Mouse (Mus musculus) stomach, embryonic 15.5 days (tissue): ENCODE data around the gene P2rx7. TPM values are rescaled to one million over a fixed set of nuclear protein-coding genes. Genes with fewer than 3 reads are reported as not detected.

Source experiments
- ATAC-seq: fragments of 200-750 bp; cut with Nextera tagmentation; 2 replicates; pipeline ENCODE4 v1.8.0; 2017; ENCODE audit warnings: low read depth, moderate number of reproducible peaks, moderate TSS enrichment; ENCODE audit not compliant: insufficient read depth, low FRiP score
- H3K27ac ChIP-seq: fragments of 300-500 bp; sonication (generic); 2 replicates; pipeline ENCODE4 v1.5.1; 2015; ENCODE audit warnings: mild to moderate bottlenecking, inconsistent platforms
- H3K27me3 ChIP-seq: fragments of 300-500 bp; sonication (generic); replicated peaks from 2 replicates; pipeline ENCODE4 v1.6.1; 2015; ENCODE audit warnings: inconsistent platforms
- H3K36me3 ChIP-seq: fragments of 300-500 bp; sonication (generic); 2 replicates; pipeline ENCODE4 v1.6.1; 2015; ENCODE audit warnings: inconsistent platforms
- H3K4me1 ChIP-seq: fragments of 300-500 bp; sonication (generic); 2 replicates; pipeline ENCODE4 v1.6.1; 2015; ENCODE audit warnings: inconsistent platforms
- H3K4me2 ChIP-seq: fragments of 300-500 bp; sonication (generic); 2 replicates; pipeline ENCODE4 v1.6.1; 2015; ENCODE audit warnings: mild to moderate bottlenecking, inconsistent platforms
- H3K4me3 ChIP-seq: fragments of 300-500 bp; sonication (generic); replicated peaks from 2 replicates; pipeline ENCODE4 v1.5.1; 2015; ENCODE audit warnings: inconsistent platforms
- H3K9ac ChIP-seq: fragments of 300-500 bp; sonication (generic); 2 replicates; pipeline ENCODE4 v1.6.1; 2015; ENCODE audit warnings: inconsistent platforms
- H3K9me3 ChIP-seq: fragments of 300-500 bp; sonication (generic); 2 replicates; pipeline ENCODE4 v1.6.1; 2016; ENCODE audit warnings: inconsistent platforms
- WGBS: fragments of 180-500 bp; shearing (Covaris S2); methylation state at CpG from one replicate; pipeline ENCODE4 v1.1.7; 2015; 5-methylcytosine and 5-hydroxymethylcytosine counted together
- polyA plus RNA-seq: library from polyadenylated mRNA; unstranded; fragments of >200 nt; fragmentation: Nextera tagmentation; extraction: Ambion mirVana; gene quantifications from 2 replicates; pipeline ENCODE4 v1.2.1, GENCODE M21; 2015

The P2rx7 gene
- 2.7 and 3.4 TPM in 2 replicates for polyA plus RNA-seq

GRCm38 (mm10) chr5:122643701-122644100 is at the start of gene P2rx7:
Gene P2rx7, plus strand, starts transcription at chr5:122643911.
- Histone ChIP-seq H3K36me3 (no peaks in the 10 kb centered on the region), H3K4me1 (no peaks in the 10 kb centered on the region), H3K27me3 (no peaks in the 10 kb centered on the region), H3K9ac (no peak within 1 kb of the TSS), H3K27ac (peak within 1 kb of the TSS; percentile 40; the same call in 1 of the 2 replicates), H3K4me3 (peak within 1 kb of the TSS; percentile 5; the same call in 1 of the 2 replicates), H3K4me2 (peak within 1 kb of the TSS; percentile 16), H3K9me3 (no peaks in the 10 kb centered on the region)
- 0 out of 2 replicates have a peak, but pooled peaks have one; percentile 39 for ATAC-seq
- WGBS, result 53% methylated on average over 12 of the region's 12 CpGs

- no peak overlapping the region for H3K4me2 ChIP-seq
- 62% methylated on average over 4 of the region's 4 CpGs for WGBS
- no peak overlapping the region for H3K4me3 ChIP-seq
- no peak for ATAC-seq
- peak overlapping the region; percentile 52; the same call in 1 of the 2 replicates for H3K27ac ChIP-seq
- H3K4me1 ChIP-seq, result no peaks in the 10 kb centered on the region
- H3K9me3 ChIP-seq, result no peaks in the 10 kb centered on the region
- H3K36me3 ChIP-seq, result 0 out of 2 replicates have a peak, but pooled peaks cover 16% of the 10 kb centered on the region
- no peaks in the 10 kb centered on the region for H3K27me3 ChIP-seq
- no peak overlapping the region for H3K9ac ChIP-seq
Observed at GRCm38 (mm10) chr5:122595470-122595869, 48.2 kb upstream of the P2rx7 start.

GRCm38 (mm10) chr5:122602233-122602632 is 41.5 kb upstream of the P2rx7 start:
- no peak overlapping the region for H3K9ac ChIP-seq
- 27% methylated on average over 11 of the region's 11 CpGs for WGBS
- H3K4me3 ChIP-seq, result no peak overlapping the region
- peak overlapping the region; percentile 60; the same call in 1 of the 2 replicates for H3K27ac ChIP-seq
- peak; percentile 35; the same call in 1 of the 2 replicates for ATAC-seq
- peaks cover 3% of the 10 kb centered on the region; the same call in 1 of the 2 replicates for H3K4me1 ChIP-seq
- H3K36me3 ChIP-seq, result peaks cover 20% of the 10 kb centered on the region; the same call in 1 of the 2 replicates
- no peak overlapping the region for H3K4me2 ChIP-seq
- no peaks in the 10 kb centered on the region for H3K27me3 ChIP-seq
- H3K9me3 ChIP-seq, result no peaks in the 10 kb centered on the region

GRCm38 (mm10) chr5:122604894-122605293 is 38.8 kb upstream of the P2rx7 start:
- H3K9me3 ChIP-seq, result no peaks in the 10 kb centered on the region
- no peak overlapping the region for H3K9ac ChIP-seq
- H3K4me2 ChIP-seq, result no peak overlapping the region
- peaks cover 17% of the 10 kb centered on the region for H3K36me3 ChIP-seq
- H3K4me3 ChIP-seq, result no peak overlapping the region
- H3K27ac ChIP-seq, result no peak overlapping the region
- WGBS, result 85% methylated on average over 2 of the region's 2 CpGs
- H3K4me1 ChIP-seq, result peaks cover 3% of the 10 kb centered on the region; the same call in 1 of the 2 replicates
- ATAC-seq, result no peak
- H3K27me3 ChIP-seq, result no peaks in the 10 kb centered on the region

GRCm38 (mm10) chr5:122611651-122612050 is 32.1 kb upstream of the P2rx7 start:
- ATAC-seq, result no peak
- Histone ChIP-seq H3K4me1 (0 out of 2 replicates have a peak, but pooled peaks cover 4% of the 10 kb centered on the region), H3K36me3 (peaks cover 3% of the 10 kb centered on the region), H3K9ac (no peak overlapping the region), H3K4me3 (no peak overlapping the region), H3K4me2 (no peak overlapping the region), H3K27me3 (no peaks in the 10 kb centered on the region), H3K9me3 (no peaks in the 10 kb centered on the region), H3K27ac (0 out of 2 replicates have a peak overlapping the region, but pooled peaks have one; percentile 31)
- WGBS, result 57% methylated on average over 5 of the region's 5 CpGs

GRCm38 (mm10) chr5:122613908-122614732 is 29.6 kb upstream of the P2rx7 start, which contains the start of gene Ift81:
Gene Ift81, minus strand, starts transcription at chr5:122614518.
- H3K27ac ChIP-seq, result peak within 1 kb of the TSS; percentile 86
- peak; percentile 89 for ATAC-seq
- peak within 1 kb of the TSS; percentile 90 for H3K9ac ChIP-seq
- 2% methylated on average over 67 of the region's 67 CpGs for WGBS
- peak within 1 kb of the TSS; percentile 92 for H3K4me3 ChIP-seq
- H3K9me3 ChIP-seq, result no peaks in the 10 kb centered on the region
- H3K4me1 ChIP-seq, result 0 out of 2 replicates have a peak, but pooled peaks cover 4% of the 10 kb centered on the region
- peaks cover 3% of the 10 kb centered on the region; the same call in 1 of the 2 replicates for H3K36me3 ChIP-seq
- H3K27me3 ChIP-seq, result no peaks in the 10 kb centered on the region
- peak within 1 kb of the TSS; percentile 74 for H3K4me2 ChIP-seq

GRCm38 (mm10) chr5:122617718-122618117 is 26.0 kb upstream of the P2rx7 start:
- H3K9me3 ChIP-seq, result no peaks in the 10 kb centered on the region
- no peak overlapping the region for H3K4me2 ChIP-seq
- H3K36me3 ChIP-seq, result no peaks in the 10 kb centered on the region
- H3K27me3 ChIP-seq, result no peaks in the 10 kb centered on the region
- H3K4me3 ChIP-seq, result no peak overlapping the region
- H3K9ac ChIP-seq, result no peak overlapping the region
- H3K27ac ChIP-seq, result no peak overlapping the region; the same call in 1 of the 2 replicates
- WGBS, result 62% methylated on average over 5 of the region's 5 CpGs
- H3K4me1 ChIP-seq, result 0 out of 2 replicates have a peak, but pooled peaks cover 7% of the 10 kb centered on the region
- no peak for ATAC-seq

GRCm38 (mm10) chr5:122619686-122620296 is 23.9 kb upstream of the P2rx7 start:
- Histone ChIP-seq H3K9ac (no peak overlapping the region), H3K4me1 (0 out of 2 replicates have a peak, but pooled peaks cover 4% of the 10 kb centered on the region), H3K36me3 (no peaks in the 10 kb centered on the region), H3K4me3 (no peak overlapping the region), H3K9me3 (no peaks in the 10 kb centered on the region), H3K27me3 (no peaks in the 10 kb centered on the region), H3K4me2 (no peak overlapping the region), H3K27ac (peak overlapping the region; percentile 80; the same call in 1 of the 2 replicates)
- 68% methylated on average over 9 of the region's 9 CpGs for WGBS
- no peak for ATAC-seq

GRCm38 (mm10) chr5:122621376-122621886 is 22.3 kb upstream of the P2rx7 start:
- Histone ChIP-seq H3K4me3 (no peak overlapping the region), H3K9me3 (no peaks in the 10 kb centered on the region), H3K9ac (no peak overlapping the region), H3K4me1 (0 out of 2 replicates have a peak, but pooled peaks cover 3% of the 10 kb centered on the region), H3K36me3 (no peaks in the 10 kb centered on the region), H3K27ac (peak overlapping the region; percentile 80), H3K27me3 (no peaks in the 10 kb centered on the region), H3K4me2 (no peak overlapping the region)
- ATAC-seq, result peak; percentile 90
- 4% methylated on average over 7 of the region's 7 CpGs for WGBS

GRCm38 (mm10) chr5:122622526-122622925 is 21.2 kb upstream of the P2rx7 start:
- Histone ChIP-seq H3K27ac (peak overlapping the region; percentile 80), H3K4me3 (no peak overlapping the region), H3K27me3 (no peaks in the 10 kb centered on the region), H3K4me2 (no peak overlapping the region), H3K9ac (no peak overlapping the region), H3K36me3 (no peaks in the 10 kb centered on the region), H3K4me1 (0 out of 2 replicates have a peak, but pooled peaks cover 3% of the 10 kb centered on the region), H3K9me3 (no peaks in the 10 kb centered on the region)
- no peak for ATAC-seq
- WGBS, result 86% methylated on average over 5 of the region's 5 CpGs

GRCm38 (mm10) chr5:122623861-122624260 is 19.9 kb upstream of the P2rx7 start:
- Histone ChIP-seq H3K27me3 (no peaks in the 10 kb centered on the region), H3K27ac (no peak overlapping the region), H3K9ac (no peak overlapping the region), H3K4me2 (no peak overlapping the region), H3K4me3 (no peak overlapping the region), H3K4me1 (0 out of 2 replicates have a peak, but pooled peaks cover 3% of the 10 kb centered on the region), H3K36me3 (no peaks in the 10 kb centered on the region), H3K9me3 (no peaks in the 10 kb centered on the region)
- no peak for ATAC-seq
- 80% methylated on average over 9 of the region's 9 CpGs for WGBS
